Mouse (Mus musculus) urinary bladder, postnatal 14 days (tissue): ENCODE measurements at regions not wholly inside any gene's neighbourhood (a gene's known extent, or its start where the extent isn't known, plus 50 kb on each side); places are given as distances from the start of the nearest gene placed in this dataset.

Source experiments
- DNase-seq: peaks from one replicate; pipeline ENCODE4 v3.0.0; 2021; ENCODE audit warnings: low spot score

DNA sequence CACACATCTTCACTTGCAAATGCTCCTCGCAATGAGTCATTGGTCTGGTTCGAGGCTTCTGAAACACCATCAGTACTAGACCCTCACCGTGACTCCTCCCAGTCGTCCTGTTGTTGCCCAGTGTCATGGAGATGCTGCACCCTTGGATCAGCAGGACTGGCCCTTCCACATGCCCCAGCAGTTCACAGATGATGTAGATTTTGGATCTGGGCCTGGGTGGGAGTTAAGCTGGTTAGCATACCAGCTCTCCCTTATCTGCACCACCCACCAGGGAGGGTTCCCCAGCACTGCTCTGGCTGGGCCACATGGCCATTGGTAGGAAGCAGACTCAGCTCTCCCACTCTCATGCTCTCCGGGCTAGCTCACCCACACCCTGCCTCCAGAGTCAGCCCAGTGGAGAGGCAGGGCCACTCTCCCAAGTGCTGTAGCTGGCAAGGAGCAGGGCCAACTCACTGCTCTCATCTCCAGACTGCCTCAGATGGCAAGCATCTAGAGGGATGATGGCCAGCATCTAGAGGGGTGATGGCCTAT, 60.8 kb upstream of the Thy1 start:
- peak; percentile 19 for DNase-seq

DNA sequence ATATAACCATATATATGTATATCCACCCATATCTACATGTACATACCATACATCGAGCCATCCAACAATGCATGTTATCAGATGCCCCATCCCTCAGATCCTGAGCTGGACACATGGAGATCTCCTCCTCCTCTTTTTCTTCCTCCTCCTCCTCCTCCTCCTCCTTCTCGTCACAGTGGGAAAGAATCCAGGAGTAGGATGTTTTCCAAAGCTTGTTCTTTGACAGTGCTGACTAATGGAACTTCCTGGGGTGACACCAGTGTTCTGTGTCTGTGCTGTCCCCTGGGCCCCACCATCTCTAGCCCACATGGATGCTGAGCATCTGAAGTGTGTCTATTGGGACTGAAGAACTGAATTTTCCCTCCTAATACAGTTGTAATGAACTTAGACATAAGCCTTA, 60.0 kb upstream of the Thy1 start:
- no peak for DNase-seq

DNA sequence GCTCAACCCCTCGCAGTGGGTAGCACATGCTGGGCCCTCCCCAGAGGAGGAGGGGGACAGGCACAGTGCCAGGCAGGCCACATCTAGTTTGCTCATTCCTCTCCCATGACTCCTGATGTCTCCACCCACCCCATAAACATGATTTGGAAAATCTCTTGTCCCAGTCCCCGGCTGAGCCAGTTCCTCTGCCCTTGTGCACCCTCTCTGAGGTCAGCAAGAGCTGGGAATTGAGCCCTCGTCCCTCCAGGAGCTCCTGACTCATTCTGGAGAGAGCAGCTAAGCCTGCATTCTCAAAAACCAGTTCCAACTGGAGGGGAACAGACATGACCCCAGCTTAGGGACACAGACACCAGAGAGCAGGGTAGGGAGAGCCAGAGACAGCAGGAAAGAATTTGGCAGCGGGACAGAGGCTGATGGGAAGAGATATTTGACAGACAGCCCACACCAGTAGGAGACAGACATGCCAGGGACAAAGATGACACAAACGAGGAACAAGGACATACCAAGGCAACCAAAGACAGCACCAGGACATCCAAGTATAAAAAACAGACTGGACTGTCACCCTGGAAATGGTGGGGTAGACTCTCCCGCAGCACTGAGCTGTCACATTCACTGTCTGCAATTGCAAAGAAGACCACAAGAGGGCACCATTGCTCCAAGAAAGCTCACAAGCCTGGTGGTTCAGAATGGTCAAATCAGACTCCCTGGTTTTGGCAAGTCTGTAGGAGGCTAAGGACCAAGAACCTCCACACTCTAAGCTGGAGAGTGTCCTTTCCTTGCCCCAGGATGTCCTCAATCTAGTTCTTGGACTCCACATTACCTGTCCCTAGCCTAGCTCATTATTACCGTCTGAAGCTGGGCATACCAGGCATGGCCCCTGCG, 58.8 kb upstream of the Thy1 start:
- DNase-seq: peak; percentile 85

DNA sequence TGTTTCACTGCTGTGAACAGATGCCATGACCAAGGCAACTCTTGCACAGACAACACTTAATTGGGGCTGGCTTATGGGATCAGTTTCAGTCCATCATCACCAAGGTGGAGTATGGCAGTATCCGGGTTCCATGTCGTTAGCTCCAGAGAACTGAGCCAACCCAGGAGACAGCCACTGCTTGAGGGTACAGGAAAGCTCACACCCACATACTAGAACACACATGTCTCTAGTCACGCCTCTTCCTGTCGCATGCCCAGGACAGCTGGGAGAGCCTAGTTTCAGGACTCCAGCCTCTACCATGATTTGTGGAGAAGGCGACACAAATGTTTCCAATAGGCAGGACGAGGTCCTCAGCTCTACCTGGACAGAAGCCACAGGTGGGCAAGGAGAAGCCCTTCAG, 55.2 kb upstream of the Thy1 start:
- no peak for DNase-seq

- DNase-seq: peak; percentile 26
These were observed 54.0 kb upstream of the Thy1 start for GRCm38 (mm10) chr9:43988981-43989860.

DNA sequence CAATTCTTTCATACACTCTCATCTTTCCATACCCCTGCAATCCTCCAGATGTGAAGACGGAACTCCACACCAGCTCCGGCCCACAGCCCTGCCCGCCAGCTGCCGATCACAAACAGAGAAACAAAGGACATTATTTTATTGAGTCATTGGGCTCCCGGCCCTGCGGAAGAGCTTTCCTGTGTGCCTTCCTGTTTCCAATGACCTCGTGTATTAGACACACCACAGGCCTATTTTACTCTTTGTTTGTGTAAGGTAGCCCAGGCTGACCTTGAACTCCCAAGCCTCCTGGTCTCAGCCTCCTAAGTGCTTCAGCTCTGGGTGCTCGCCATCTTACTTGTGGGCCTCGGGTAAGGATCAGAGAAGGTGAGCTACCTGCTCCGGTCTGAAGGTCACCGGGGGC, 53.1 kb upstream of the Thy1 start:
- no peak for DNase-seq

- DNase-seq: no peak
These were observed 49.8 kb upstream of the Thy1 start for GRCm38 (mm10) chr9:43993221-43993976.
